Mouse (Mus musculus): ENCODE data around the gene Cbarp. TPM values are rescaled to one million over a fixed set of nuclear protein-coding genes. Genes with fewer than 3 reads are reported as not detected.
A peak's percentile ranks its signal among the peaks of the same experiment; 100 is the strongest.

Cbarp gene
- 1 to 10 TPM; 1.6 TPM for total RNA-seq (2021)
- long read RNA-seq, experiment 1, partial matches to known transcripts: 1 of 2 reads
- long read RNA-seq, experiment 1, other reads (novel, unspliced or antisense): 0 of 2 reads
- long read RNA-seq, experiment 2, partial matches to known transcripts: 0 of 1 reads
- long read RNA-seq, experiment 2, other reads (novel, unspliced or antisense): 1 of 1 reads

DNA sequence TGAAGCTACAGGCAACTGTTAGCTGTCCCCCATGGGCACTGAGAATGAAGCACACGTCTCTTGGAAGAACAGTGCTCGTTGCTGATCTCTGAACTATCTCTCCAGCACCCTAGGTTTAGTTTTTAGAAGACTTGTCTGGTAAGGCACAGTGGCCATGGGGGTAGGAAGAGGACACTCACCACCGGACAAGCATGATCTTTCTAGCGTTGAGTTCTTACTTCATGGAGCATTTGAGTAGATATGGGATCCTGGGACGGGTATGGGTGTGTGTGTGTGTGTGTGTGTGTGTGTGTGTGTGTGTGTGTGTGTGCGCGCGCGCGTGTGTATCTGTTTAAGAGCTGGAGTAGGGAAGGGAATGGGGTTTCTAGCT, at the start of gene Cbarp:
TSS of gene Cbarp (minus strand) at position 170 of the 370 bp plus-strand sequence.
- intact Hi-C loops (cut with DNase I; ENCODE audit: low total_unique reads): no loop called here

DNA sequence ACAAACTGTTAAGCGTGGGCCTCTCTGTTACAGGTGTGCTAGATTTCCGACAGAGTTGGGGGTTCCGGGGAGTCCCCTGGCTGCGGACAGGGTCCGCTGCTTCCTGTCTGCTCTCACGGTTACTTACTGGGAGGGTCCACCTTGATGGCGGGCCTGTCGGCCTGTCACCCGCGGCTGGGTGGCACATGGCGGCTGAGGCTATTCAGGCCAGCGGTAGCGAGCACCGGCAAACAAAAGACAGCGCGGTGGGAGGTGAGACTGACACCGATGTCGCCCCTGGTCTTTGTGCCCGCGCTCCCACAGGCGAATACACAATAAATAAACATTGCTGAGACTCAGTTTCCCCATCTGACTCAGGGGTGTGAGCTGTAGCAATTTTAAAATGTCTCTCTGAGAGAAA, 49.4 kb upstream of the Cbarp start:
- no peak for DNase-seq
- intact Hi-C loops (cut with DNase I; ENCODE audit: low total_unique reads): no loop called here

More for the DNA sequence above, at the start of gene Cbarp:
- DNase-seq: no peak

DNA sequence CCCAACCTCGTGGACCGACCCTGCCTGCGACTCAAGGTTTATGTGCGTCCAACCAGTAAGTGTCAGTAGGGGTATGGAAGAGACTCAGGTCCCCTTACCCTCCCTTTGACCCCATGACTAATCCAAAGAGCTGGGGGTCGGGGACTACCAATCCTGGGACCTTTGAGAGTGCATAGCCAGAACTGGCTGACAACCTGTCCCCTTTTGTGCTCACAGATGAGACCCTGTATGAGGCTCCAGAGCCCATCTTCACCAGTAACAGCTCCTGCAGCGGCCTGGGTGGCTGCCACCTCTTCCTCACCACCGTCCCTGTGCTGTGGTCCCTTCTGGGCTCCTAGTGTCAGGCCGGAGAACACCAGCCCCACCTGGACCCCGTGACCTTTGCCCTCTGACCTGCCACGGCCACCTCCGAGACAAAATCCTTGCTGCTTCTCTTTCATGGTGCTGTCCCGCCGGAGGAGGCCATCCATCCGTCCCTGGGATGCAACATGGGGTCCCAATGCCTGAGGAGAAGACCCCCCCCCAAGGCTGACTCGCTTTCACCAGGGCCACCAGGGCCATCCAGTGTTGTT, 47.9 kb upstream of the Cbarp start:
- no peak for DNase-seq
- intact Hi-C loops (cut with DNase I; ENCODE audit: low total_unique reads): no loop called here

DNA sequence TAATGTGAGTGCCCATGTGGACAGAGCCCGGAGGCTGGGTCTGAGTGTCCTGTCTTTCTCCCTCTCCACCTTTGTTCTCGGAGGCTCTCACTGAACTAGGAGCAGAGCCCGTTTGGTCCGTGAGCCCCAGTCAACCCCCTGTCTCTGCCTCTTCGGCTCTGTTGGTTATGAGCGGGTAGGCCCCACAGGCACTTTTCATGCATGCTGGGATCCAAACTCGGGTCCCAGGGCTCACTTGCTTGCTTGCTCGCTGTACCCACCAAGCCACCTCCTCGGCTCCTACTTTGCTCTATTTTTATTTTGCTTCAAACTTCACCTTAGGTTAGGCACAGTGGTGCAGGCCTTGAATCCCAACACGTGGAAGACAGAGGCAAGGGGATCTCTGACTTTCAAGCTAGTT, 47.1 kb upstream of the Cbarp start:
- DNase-seq: no peak
- intact Hi-C loops (cut with DNase I; ENCODE audit: low total_unique reads): no loop called here

DNA sequence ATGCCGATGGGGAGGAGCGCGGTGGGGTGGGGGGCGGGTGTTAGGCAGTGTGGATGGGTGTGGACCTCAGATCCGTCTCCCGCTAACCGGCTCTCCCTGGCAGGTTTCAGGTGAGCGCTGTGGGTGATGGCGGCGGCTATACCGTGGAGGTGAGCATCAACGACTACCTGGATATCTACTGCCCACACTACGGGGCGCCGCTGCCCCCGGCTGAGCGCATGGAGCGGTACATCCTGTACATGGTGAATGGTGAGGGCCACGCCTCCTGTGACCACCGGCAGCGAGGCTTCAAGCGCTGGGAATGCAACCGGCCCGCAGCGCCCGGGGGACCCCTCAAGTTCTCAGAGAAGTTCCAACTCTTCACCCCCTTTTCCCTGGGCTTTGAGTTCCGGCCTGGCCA, 46.0 kb upstream of the Cbarp start:
- DNase-seq: no peak
- intact Hi-C loops (cut with DNase I; ENCODE audit: low total_unique reads): no loop called here

DNA sequence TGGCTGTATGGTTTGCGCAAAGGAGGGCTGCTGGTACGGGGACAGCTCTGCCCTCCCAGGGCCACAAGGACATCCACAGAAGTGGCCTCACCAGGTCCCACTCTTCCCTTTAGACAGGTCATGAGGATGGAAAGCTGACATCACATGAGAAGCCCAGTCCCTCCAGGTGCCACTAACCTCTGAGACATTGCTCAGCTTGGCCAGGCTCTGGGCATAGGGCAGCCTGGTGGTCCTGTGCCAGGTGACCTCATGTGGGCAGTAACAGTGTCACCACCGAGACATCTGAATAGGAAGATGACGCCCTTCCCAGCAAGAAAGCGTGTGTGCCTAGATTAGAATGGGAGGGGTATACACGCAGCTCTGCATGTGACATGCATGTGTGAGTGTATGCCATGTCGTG, 41.9 kb upstream of the Cbarp start:
- DNase-seq: no peak
- intact Hi-C loops (cut with DNase I; ENCODE audit: low total_unique reads): no loop called here

DNA sequence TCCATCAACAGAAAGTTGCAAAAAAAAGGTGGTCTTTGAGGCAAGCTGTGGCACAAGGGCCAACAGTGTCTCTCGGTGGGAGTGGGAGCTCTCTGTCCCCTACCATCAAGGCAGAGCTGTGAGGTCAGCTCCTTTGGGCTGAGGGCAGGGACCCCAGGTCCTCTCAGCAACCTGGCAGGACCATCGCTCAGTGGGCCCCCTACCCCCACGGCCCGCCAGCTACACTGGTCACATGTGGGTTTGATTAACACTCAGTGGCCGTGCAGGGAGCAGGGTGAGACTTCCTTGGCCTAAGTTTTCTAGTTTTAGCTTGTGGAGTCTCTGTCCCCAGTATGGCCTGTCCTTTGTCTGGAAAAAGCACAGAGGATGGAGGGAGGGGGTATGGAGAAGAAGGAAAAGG, 40.2 kb upstream of the Cbarp start:
- intact Hi-C loops (cut with DNase I; ENCODE audit: low total_unique reads): no loop called here

DNA sequence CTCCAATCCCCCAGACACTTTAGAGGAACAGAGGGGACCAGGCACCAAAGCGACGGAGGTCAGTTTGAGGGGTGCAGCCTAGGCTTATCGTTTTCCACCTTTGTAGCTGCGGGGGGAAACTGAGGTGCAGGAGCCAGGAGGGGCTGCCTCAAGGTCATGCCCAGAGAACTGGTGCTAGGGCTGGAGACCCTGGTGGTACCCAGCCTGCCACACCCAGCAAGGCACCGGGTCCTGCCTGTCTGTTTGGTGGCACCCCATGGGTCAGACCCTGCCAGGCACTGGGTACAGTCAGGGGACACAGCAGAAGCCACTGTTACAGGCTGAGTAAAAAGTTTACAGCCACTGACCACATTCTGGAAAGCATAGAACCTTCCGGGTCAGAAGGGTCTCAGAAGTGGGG, 39.7 kb upstream of the Cbarp start:
- intact Hi-C loops (cut with DNase I; ENCODE audit: low total_unique reads): no loop called here
- DNase-seq: no peak

More for the DNA sequence above, 40.2 kb upstream of the Cbarp start:
- DNase-seq: no peak

DNA sequence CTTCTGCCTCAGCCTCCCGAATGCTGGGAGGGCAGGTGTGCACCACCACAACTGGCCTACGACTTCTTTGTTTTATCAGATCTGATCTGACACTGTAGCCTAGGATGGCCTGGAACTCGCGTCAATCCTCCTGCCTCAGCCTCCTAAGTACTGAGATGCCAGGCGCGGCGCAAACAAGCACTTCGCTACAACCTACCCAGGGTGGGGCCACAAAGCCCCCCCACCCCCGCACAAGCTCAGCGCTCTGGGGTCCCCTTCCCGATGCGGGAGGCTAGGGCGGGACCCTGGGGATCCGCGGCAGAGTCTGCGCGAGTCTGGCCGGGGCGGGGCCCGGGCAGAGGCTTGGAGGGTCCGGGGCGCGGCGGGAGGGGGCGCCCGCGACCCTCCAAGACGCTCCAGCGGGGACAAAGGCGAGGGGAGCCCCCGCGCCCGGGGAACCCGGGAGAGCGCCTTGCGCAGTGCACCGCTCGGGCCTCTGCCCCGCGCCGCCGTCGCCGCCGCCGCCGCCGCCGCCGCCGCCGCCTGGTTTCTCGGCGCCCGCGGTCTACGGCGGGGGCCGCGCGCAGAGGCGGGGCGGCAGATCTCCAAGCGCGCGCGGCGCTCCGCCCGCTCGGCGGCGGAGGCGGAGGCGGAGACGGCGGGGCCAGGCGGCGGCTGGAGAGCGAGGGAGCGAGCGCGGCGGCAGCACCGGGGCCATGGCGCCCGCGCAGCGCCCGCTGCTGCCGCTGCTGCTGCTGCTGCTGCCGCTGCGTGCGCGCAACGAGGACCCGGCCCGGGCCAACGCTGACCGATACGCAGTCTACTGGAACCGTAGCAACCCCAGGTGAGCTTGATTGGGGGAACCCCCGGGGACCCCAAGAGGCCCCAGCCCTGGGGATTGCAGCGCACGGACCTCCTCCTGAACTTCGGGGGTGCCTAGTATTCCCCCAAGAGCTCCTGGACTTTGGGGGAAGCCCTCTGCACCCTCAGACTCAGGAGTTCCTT, 38.7 kb upstream of the Cbarp start, which contains the start of gene Efna2:
TSS of gene Efna2 (plus strand) at position 415 of the 984 bp plus-strand sequence.
- intact Hi-C loops (cut with DNase I; ENCODE audit: low total_unique reads): no loop called here
- peak; percentile 46 for DNase-seq

DNA sequence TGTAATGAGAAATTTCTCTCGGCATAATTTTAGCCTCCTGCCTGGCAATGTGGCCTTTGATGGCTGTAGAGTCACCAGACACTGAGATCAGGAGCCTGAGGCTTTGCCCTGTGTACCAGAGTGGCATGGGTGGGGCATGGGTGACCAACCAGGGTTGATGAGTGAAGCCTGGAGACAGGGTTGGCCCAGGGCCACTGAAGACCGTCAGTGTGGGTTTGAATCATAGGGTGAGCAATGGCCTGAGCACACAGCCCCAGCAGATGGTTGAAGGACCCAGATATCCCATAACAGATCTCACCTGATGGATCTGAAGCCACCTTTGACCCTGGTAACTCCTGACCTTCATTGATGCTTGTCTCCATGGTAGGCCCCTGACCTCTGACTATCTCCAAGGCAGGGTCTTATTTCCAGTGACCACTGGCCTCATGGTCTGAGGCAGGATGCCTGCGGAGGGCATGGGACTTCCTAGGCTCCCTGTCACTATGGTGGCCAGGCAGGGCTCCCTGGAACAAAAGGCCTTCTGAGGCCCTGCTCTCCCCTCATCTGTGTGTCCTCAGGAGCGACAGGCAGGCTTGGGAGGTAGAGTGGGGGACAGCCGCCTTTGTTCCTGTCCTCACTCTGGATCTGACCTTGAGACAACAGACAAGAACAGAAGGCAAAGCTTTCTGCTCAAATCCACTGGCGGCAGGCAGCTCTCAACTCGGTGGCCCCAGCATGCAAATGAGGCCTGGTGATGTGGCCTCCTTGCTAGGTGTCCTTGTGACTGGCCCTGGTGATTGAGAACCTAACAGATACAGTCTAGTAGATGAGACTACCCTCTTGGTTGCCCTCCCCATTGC, 37.0 kb upstream of the Cbarp start:
- intact Hi-C loops (cut with DNase I; ENCODE audit: low total_unique reads): loop anchor here (2.0 kb wide), 1 partner anchor 67 kb away; no protein-coding TSS in a partner anchor
- DNase-seq: no peak

DNA sequence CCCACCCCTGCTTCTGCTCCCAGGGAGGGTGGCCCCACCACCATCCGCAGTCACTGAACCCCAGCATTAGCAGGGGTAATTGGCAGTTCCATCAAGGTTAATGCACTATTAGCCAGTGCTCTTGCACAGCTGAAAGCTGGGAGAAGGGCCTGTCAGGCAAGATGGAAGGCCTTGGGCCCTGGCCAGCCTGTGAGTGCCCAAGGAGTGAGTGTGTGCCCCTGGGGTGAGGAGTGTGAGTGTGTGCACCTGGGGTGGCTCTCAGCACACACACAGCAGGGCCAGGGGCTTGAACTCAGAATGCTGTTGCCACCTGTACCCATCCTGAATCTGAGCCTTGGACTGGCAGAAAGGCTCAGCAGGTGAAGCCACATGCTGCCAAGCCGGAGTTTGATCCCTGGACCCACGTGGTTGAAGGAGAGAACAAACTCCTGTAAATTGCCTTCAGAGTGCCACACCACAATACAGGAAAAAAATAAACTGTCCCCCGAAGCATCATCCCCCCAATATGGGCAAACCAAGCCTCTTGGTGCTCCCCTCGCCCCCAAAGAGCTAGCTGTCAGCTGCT, 35.7 kb upstream of the Cbarp start:
- intact Hi-C loops (cut with DNase I; ENCODE audit: low total_unique reads): loop anchor here (2.0 kb wide), 1 partner anchor 68 kb away; no protein-coding TSS in a partner anchor
- DNase-seq: no peak

DNA sequence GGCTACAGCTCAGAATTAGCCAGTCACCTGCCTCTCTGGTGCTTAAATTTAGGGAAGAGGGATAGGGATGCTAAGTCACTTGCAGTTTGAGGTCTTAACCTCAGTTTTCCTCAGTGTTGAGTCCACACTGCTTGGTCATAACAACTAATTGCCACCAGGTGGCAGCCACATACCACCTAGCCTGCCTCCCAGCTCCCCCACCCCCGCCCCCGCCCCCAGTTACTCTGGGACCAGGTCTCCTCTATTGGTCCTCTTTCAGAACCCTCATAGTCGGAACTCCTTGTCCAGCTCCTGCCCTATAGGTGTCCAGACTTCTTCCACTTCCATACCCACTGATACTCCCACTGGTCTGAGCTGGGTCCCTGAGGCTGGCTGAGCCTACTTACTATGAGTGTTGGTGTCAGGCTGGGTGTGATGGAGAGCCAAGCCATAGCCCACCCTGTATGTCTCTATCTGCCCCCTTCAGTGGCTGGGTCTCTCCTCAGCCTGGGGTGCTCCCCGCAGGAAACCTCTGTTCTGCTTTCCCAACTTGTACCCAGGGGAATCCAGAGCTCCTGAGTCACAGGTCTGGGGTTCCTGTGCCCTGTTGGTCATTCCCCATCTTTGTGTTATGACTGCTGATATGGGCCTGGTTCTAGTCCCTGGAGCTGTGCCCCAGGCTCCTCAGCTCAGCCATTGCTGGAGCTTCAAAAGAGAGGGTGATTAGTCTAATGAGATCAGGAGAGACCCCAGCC, 35.1 kb upstream of the Cbarp start:
- no peak for DNase-seq
- intact Hi-C loops (cut with DNase I; ENCODE audit: low total_unique reads): loop anchor here (2.0 kb wide), 1 partner anchor 69 kb away; no protein-coding TSS in a partner anchor

DNA sequence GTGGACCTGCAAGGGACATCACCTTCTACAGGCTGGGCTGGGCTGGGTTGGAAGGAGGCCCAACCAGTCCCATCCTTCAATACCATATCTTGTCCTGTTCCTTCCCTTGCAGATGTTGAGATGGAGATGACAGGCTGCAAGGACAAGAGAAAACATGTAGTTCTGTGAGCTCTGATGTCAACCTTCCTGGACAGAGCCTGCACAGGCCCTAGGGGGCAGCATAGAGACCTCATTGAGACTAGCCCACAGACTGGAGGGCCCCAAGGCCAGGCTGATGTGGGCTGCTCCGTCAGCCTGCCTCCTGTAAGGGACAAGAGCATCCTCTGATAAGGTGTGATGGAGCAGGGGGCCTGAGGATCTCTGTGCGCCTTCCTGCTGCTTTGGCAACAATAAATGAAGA, 34.1 kb upstream of the Cbarp start:
- DNase-seq: no peak

DNA sequence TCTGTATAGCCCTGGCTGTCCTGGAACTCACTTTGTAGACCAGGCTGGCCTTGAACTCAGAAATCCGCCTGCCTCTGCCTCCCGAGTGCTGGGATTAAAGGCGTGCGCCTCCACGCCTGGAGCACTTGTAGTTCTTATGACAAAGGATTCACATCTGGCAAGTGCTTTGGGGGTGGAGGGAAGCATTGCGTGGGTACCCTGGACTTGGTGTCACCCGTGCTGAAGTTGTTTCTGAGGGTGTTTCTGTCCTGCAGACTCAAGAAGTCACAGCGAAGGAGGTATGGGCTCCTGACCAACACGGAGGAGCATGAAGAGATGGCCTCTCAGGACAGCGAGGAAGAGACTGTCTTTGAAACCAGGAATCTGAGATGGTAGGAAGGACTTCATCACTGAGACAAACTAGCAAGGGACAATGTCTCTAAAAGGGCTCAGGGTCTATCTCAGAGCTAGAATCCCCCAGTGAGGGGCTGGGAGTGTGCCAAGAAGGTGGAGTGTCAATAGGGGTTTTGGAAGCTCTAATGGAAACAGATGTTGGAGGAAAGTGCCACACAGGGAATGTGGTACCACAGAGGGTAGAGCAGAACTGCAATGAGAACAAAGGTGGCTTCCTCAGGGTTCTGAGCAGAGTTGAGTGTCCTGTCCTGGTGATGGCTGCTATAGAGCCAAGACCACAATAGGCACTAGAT, 33.5 kb upstream of the Cbarp start:
- intact Hi-C loops (cut with DNase I; ENCODE audit: low total_unique reads): no loop called here
- no peak for DNase-seq

More for the DNA sequence above, 34.1 kb upstream of the Cbarp start:
- intact Hi-C loops (cut with DNase I; ENCODE audit: low total_unique reads): no loop called here

DNA sequence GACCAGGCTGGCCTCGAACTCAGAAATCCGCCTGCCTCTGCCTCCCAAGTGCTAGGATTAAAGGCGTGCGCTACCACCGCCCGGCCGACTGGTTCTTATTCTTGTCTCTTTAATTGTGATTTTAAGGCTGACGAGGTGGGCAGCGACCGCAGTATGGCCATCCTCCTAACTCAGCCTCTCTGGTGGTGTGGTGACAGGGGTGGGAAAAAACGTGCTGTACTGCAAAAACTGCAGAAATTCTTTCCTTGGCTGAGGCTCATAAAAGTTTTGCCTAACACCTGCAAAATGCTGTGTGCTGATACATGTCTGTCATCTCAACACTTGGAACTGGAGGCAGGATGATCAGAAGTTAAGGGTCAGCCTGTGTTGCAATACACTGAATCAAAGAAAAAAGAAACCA, 32.7 kb upstream of the Cbarp start:
- intact Hi-C loops (cut with DNase I; ENCODE audit: low total_unique reads): no loop called here
- DNase-seq: no peak

DNA sequence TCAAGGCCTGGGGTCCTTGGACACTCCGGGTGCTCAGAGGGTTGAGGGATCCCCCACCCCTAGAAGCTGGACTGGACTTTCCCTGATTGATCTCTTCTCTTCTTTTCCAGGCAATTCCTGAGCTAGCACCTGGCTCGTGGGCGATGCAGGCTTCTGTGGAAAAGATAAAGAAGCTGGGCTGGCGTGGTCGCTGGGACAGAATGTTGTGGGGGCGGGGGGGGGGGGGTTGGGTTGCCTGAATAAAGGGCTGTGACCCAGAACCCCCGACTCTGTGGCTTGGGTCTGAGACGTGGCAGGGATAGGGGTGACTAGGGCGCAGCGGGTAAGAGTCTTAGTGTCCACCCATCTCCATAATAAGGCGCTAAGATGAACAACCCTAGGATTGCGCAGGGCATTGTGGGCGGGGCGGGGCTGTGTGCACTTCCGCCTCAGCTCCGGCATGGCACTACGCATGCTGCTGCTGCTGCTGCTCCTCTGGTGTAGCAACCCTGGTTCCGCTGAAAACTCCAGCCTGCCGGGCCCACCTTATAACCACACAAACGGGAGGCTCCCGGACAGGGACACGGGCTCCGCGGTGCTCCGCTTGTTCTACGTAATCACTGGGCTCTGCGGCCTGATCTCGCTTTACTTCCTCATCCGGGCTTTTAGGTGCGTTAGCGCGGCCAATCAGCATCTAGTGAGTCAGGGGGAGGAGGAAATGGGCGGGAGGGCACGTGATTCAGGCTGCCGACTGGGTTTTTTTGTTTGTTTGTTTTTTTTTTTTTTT, 32.1 kb upstream of the Cbarp start, which contains the start of gene 1600002K03Rik:
TSS of gene 1600002K03Rik (plus strand) at position 418 of the 766 bp plus-strand sequence.
- intact Hi-C loops (cut with DNase I; ENCODE audit: low total_unique reads): no loop called here
- DNase-seq: peak; percentile 85
